Mouse (Mus musculus) midbrain, postnatal 0 days (tissue): ENCODE measurements around the gene Frat2. TPM values are rescaled to one million over a fixed set of nuclear protein-coding genes. Genes with fewer than 3 reads are reported as not detected.

Source experiments
- ATAC-seq: fragments of 200-750 bp; cut with Nextera tagmentation; 2 replicates; pipeline ENCODE4 v1.8.0; 2017; ENCODE audit warnings: moderate number of reproducible peaks, mild to moderate bottlenecking, moderate TSS enrichment, moderate library complexity; ENCODE audit not compliant: low FRiP score
- DNase-seq: peaks from one replicate; pipeline ENCODE4 v3.0.0-alpha.2; 2015; ENCODE audit warnings: low spot score
- H3K27ac ChIP-seq: fragments of 300-500 bp; sonication (generic); 2 replicates; pipeline ENCODE4 v1.5.1; 2014; ENCODE audit warnings: low read depth, mild to moderate bottlenecking, low read length, mixed read lengths
- H3K27me3 ChIP-seq: fragments of 300-500 bp; sonication (generic); 2 replicates; pipeline ENCODE4 v1.6.1; 2014; ENCODE audit warnings: low read length, control low read depth, mixed read lengths; ENCODE audit not compliant: insufficient read depth
- H3K36me3 ChIP-seq: fragments of 300-500 bp; sonication (generic); 2 replicates; pipeline ENCODE4 v1.6.1; 2014; ENCODE audit warnings: low read length, control low read depth, mixed read lengths; ENCODE audit not compliant: insufficient read depth
- H3K4me1 ChIP-seq: fragments of 300-500 bp; sonication (generic); 2 replicates; pipeline ENCODE4 v1.6.1; 2014; ENCODE audit warnings: mild to moderate bottlenecking, control low read depth, antibody characterized with exemption, low read length, mixed read lengths; ENCODE audit not compliant: insufficient read depth
- H3K4me2 ChIP-seq: fragments of 300-500 bp; sonication (generic); 2 replicates; pipeline ENCODE4 v1.6.1; 2014; ENCODE audit warnings: low read depth, mild to moderate bottlenecking, low read length, mixed read lengths; ENCODE audit not compliant: poor library complexity, severe bottlenecking
- H3K4me3 ChIP-seq: fragments of 300-500 bp; sonication (generic); 2 replicates; pipeline ENCODE4 v1.5.1; 2014; ENCODE audit warnings: low read depth, mild to moderate bottlenecking, low read length, moderate library complexity
- H3K9ac ChIP-seq: fragments of 300-500 bp; sonication (generic); replicated peaks from 2 replicates; pipeline ENCODE4 v1.6.1; 2014; ENCODE audit warnings: mild to moderate bottlenecking, low read length, moderate library complexity, mixed read lengths; ENCODE audit not compliant: poor library complexity, severe bottlenecking
- H3K9me3 ChIP-seq: fragments of 300-500 bp; sonication (generic); 2 replicates; pipeline ENCODE4 v1.6.1; 2016; ENCODE audit warnings: low read length, control low read depth
- CTCF ChIP-seq: IDR thresholded peaks from 2 replicates; pipeline ENCODE4 v1.5.1; 2016; ENCODE audit warnings: antibody characterized with exemption, mild to moderate bottlenecking
- WGBS: fragments of 180-500 bp; shearing (Covaris S2); extraction: QIAGEN DNeasy Blood & Tissue Kit; methylation state at CpG from one replicate; pipeline ENCODE4 v1.1.7; 2014; 5-methylcytosine and 5-hydroxymethylcytosine counted together
- polyA plus RNA-seq: library from polyadenylated mRNA; unstranded; fragments of >200 nt; fragmentation: Nextera tagmentation; extraction: Ambion mirVana; gene quantifications from 2 replicates; pipeline ENCODE4 v1.2.1, GENCODE M21; 2015
- total RNA-seq: library from RNA; depleted of rRNA; stranded (reverse); fragments of >200 nt; gene quantifications from 2 replicates; pipeline ENCODE4 v1.2.3, GENCODE M21; 2014

Gene Frat2
- total and polyA plus RNA-seq, 2 experiments from 2014 or later, result 6.9 to 8.0 TPM

- no peak for TF ChIP-seq CTCF
- no peaks in the 10 kb centered on the region for H3K36me3 ChIP-seq
- WGBS, result 15% methylated on average over 5 of the region's 5 CpGs
These were observed 26.5 kb downstream of the Frat2 start for GRCm38 (mm10) chr19:41821436-41821835.

GRCm38 (mm10) chr19:41818749-41819148, 29.2 kb downstream of the Frat2 start:
- Histone ChIP-seq H3K9me3 (no peaks in the 10 kb centered on the region), H3K27ac (no peak overlapping the region), H3K27me3 (no peaks in the 10 kb centered on the region), H3K9ac (no peak overlapping the region), H3K4me2 (no peak overlapping the region), H3K4me1 (no peaks in the 10 kb centered on the region), H3K36me3 (no peaks in the 10 kb centered on the region), H3K4me3 (no peak overlapping the region)
- DNase-seq, result no peak
- WGBS, result 84% methylated on average over 4 of the region's 4 CpGs
- TF ChIP-seq CTCF, result no peak
- no peak for ATAC-seq

More at GRCm38 (mm10) chr19:41821436-41821835, 26.5 kb downstream of the Frat2 start:
- Histone ChIP-seq H3K4me1 (no peaks in the 10 kb centered on the region), H3K4me2 (no peak overlapping the region), H3K27ac (no peak overlapping the region), H3K9me3 (no peaks in the 10 kb centered on the region), H3K27me3 (no peaks in the 10 kb centered on the region), H3K4me3 (no peak overlapping the region), H3K9ac (no peak overlapping the region)
- DNase-seq, result no peak
- no peak for ATAC-seq

GRCm38 (mm10) chr19:41817325-41817724, 30.6 kb downstream of the Frat2 start:
- WGBS, result 57% methylated on average over 10 of the region's 10 CpGs
- DNase-seq (no peak), ATAC-seq (no peak)
- no peak overlapping the region for H3K4me3 ChIP-seq
- TF ChIP-seq CTCF, result no peak
- no peak overlapping the region for H3K9ac ChIP-seq
- 0 out of 2 replicates have a peak overlapping the region, but pooled peaks have one; percentile 6 for H3K27ac ChIP-seq
- H3K4me2 ChIP-seq, result no peak overlapping the region
- H3K27me3 ChIP-seq, result no peaks in the 10 kb centered on the region
- no peaks in the 10 kb centered on the region for H3K36me3 ChIP-seq
- H3K9me3 ChIP-seq, result no peaks in the 10 kb centered on the region
- H3K4me1 ChIP-seq, result no peaks in the 10 kb centered on the region

- 0 out of 2 replicates have a peak overlapping the region, but pooled peaks have one; percentile 6 for H3K27ac ChIP-seq
- TF ChIP-seq CTCF, result no peak
- H3K4me3 ChIP-seq, result no peak overlapping the region
- DNase-seq (no peak), ATAC-seq (no peak)
- H3K4me1 ChIP-seq, result no peaks in the 10 kb centered on the region
- H3K36me3 ChIP-seq, result no peaks in the 10 kb centered on the region
- 60% methylated on average over 5 of the region's 5 CpGs for WGBS
- H3K9me3 ChIP-seq, result no peaks in the 10 kb centered on the region
- H3K4me2 ChIP-seq, result no peak overlapping the region
- no peaks in the 10 kb centered on the region for H3K27me3 ChIP-seq
- no peak overlapping the region for H3K9ac ChIP-seq
These were observed 31.0 kb downstream of the Frat2 start for GRCm38 (mm10) chr19:41816915-41817314.

- Histone ChIP-seq H3K27ac (no peak overlapping the region), H3K9me3 (no peaks in the 10 kb centered on the region), H3K36me3 (no peaks in the 10 kb centered on the region), H3K27me3 (no peaks in the 10 kb centered on the region), H3K9ac (no peak overlapping the region), H3K4me3 (no peak overlapping the region), H3K4me2 (no peak overlapping the region), H3K4me1 (no peaks in the 10 kb centered on the region)
- TF ChIP-seq CTCF, result no peak
- WGBS, result 83% methylated on average over 5 of the region's 5 CpGs
- DNase-seq (no peak), ATAC-seq (no peak)
These were observed 31.5 kb downstream of the Frat2 start for GRCm38 (mm10) chr19:41816410-41816809.

GRCm38 (mm10) chr19:41813374-41813773, 34.6 kb downstream of the Frat2 start:
- no peak for TF ChIP-seq CTCF
- no peak overlapping the region for H3K4me2 ChIP-seq
- H3K4me3 ChIP-seq, result no peak overlapping the region
- H3K9me3 ChIP-seq, result no peaks in the 10 kb centered on the region
- ATAC-seq, result no peak
- no peaks in the 10 kb centered on the region for H3K27me3 ChIP-seq
- no peak for DNase-seq
- H3K4me1 ChIP-seq, result no peaks in the 10 kb centered on the region
- no peak overlapping the region for H3K9ac ChIP-seq
- no peaks in the 10 kb centered on the region for H3K36me3 ChIP-seq
- WGBS, result 87% methylated on average over 4 of the region's 4 CpGs
- H3K27ac ChIP-seq, result no peak overlapping the region
